Mouse (Mus musculus) heart, embryonic 13.5 days (tissue): Measurements from ENCODE around the gene Tle1. TPM values are rescaled to one million over a fixed set of nuclear protein-coding genes. Genes with fewer than 3 reads are reported as not detected.
A peak's percentile ranks its signal among the peaks of the same experiment; 100 is the strongest.

Experiments used
- ATAC-seq: fragments of 200-750 bp; cut with Nextera tagmentation; 2 replicates; pipeline ENCODE4 v1.8.0; 2017; ENCODE audit warnings: moderate TSS enrichment; ENCODE audit not compliant: insufficient number of reproducible peaks, low FRiP score, low TSS enrichment; ENCODE audit errors: extremely low read depth
- H3K27ac ChIP-seq: fragments of 300-500 bp; sonication (generic); replicated peaks from 2 replicates; pipeline ENCODE4 v1.5.1; 2015; ENCODE audit warnings: moderate library complexity, mild to moderate bottlenecking, inconsistent platforms
- H3K27me3 ChIP-seq: fragments of 300-500 bp; sonication (generic); replicated peaks from 2 replicates; pipeline ENCODE4 v1.6.1; 2015; ENCODE audit warnings: mild to moderate bottlenecking, inconsistent platforms
- H3K36me3 ChIP-seq: fragments of 300-500 bp; sonication (generic); 2 replicates; pipeline ENCODE4 v1.6.1; 2015; ENCODE audit warnings: mild to moderate bottlenecking, inconsistent platforms
- H3K4me1 ChIP-seq: fragments of 300-500 bp; sonication (generic); 2 replicates; pipeline ENCODE4 v1.6.1; 2015; ENCODE audit warnings: inconsistent platforms
- H3K4me2 ChIP-seq: fragments of 300-500 bp; sonication (generic); 2 replicates; pipeline ENCODE4 v1.6.1; 2015; ENCODE audit warnings: inconsistent platforms, mild to moderate bottlenecking, moderate library complexity
- H3K4me3 ChIP-seq: fragments of 300-500 bp; sonication (generic); 2 replicates; pipeline ENCODE4 v1.5.1; 2015; ENCODE audit warnings: moderate library complexity, mild to moderate bottlenecking, inconsistent platforms
- H3K9ac ChIP-seq: fragments of 300-500 bp; sonication (generic); 2 replicates; pipeline ENCODE4 v1.6.1; 2015; ENCODE audit warnings: inconsistent platforms, mild to moderate bottlenecking, moderate library complexity
- H3K9me3 ChIP-seq: fragments of 300-500 bp; sonication (generic); 2 replicates; pipeline ENCODE4 v1.6.1; 2016; ENCODE audit warnings: inconsistent platforms
- WGBS: fragments of 180-500 bp; shearing (Covaris S2); methylation state at CpG from one replicate; pipeline ENCODE4 v1.1.7; 2015; ENCODE audit warnings: mixed read lengths; 5-methylcytosine and 5-hydroxymethylcytosine counted together
- polyA plus RNA-seq: library from polyadenylated mRNA; unstranded; fragments of >200 nt; fragmentation: Nextera tagmentation; extraction: Ambion mirVana; gene quantifications from 2 replicates; pipeline ENCODE4 v1.2.1, GENCODE M21; 2015

Tle1 gene
- polyA plus RNA-seq, 1 experiment from 2014 or later = 6.6 TPM

GRCm38 (mm10) chr4:72160102-72160511 is 40.6 kb downstream of the Tle1 start:
- peaks cover 21% of the 10 kb centered on the region for H3K4me1 ChIP-seq
- H3K27me3 ChIP-seq = peaks cover 47% of the 10 kb centered on the region
- no peaks in the 10 kb centered on the region for H3K9me3 ChIP-seq
- H3K4me2 ChIP-seq = no peak overlapping the region
- no peak overlapping the region for H3K27ac ChIP-seq
- H3K36me3 ChIP-seq = peaks cover 27% of the 10 kb centered on the region
- H3K9ac ChIP-seq = no peak overlapping the region
- 59% methylated on average over 14 of the region's 14 CpGs for WGBS
- no peak for ATAC-seq
- no peak overlapping the region for H3K4me3 ChIP-seq

GRCm38 (mm10) chr4:72157931-72158371 is 42.8 kb downstream of the Tle1 start:
- Histone ChIP-seq H3K27me3 (peaks cover 34% of the 10 kb centered on the region), H3K4me3 (no peak overlapping the region), H3K27ac (no peak overlapping the region), H3K36me3 (peaks cover 17% of the 10 kb centered on the region), H3K4me1 (peaks cover 21% of the 10 kb centered on the region), H3K9me3 (no peaks in the 10 kb centered on the region), H3K9ac (no peak overlapping the region), H3K4me2 (no peak overlapping the region)
- peak; percentile 25; the same call in 1 of the 2 replicates for ATAC-seq
- 47% methylated on average over 10 of the region's 10 CpGs for WGBS

DNA sequence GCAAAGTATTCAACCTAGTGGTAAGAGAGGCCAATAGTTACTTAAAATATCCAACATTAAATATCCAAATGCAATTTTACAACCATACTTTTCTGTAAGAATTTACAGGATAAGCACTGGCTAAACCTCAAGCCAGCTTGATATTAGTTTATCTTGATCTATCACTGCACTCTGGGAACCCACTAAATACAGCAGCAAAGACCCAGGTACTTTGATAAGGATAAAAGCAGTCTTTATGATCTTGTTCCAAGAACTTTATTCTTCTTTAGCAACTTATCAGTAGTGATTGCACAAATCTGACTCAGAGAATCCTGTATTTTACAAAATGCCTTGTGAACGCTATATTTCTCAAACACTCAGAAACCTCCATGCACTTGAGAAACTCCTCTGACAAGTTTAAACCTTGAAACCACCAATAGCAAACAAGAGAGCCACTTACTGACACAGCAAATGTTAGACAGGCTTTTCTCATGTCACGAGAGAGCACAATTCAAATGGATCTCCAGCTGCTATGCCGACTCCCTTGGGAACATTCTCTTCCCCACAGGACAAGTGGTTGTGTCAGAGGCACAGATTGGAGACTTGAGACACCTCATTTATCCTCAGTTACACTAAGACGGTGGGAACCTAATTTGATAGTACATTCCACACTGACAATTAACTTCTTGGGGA is 50.1 kb downstream of the Tle1 start:
- no peak for ATAC-seq

GRCm38 (mm10) chr4:72146003-72146402 is 54.7 kb downstream of the Tle1 start:
- 75% methylated on average over 2 of the region's 2 CpGs for WGBS
- H3K36me3 ChIP-seq = peaks cover 7% of the 10 kb centered on the region
- H3K4me3 ChIP-seq = no peak overlapping the region
- H3K27me3 ChIP-seq = 0 out of 2 replicates have a peak, but pooled peaks cover 8% of the 10 kb centered on the region
- no peak for ATAC-seq
- no peak overlapping the region for H3K4me2 ChIP-seq
- peaks cover 15% of the 10 kb centered on the region for H3K4me1 ChIP-seq
- H3K9ac ChIP-seq = no peak overlapping the region
- H3K9me3 ChIP-seq = no peaks in the 10 kb centered on the region
- no peak overlapping the region for H3K27ac ChIP-seq

More for the DNA sequence above, 50.1 kb downstream of the Tle1 start:
- Histone ChIP-seq H3K4me2 (no peak overlapping the region), H3K4me1 (peaks cover 21% of the 10 kb centered on the region), H3K27me3 (0 out of 2 replicates have a peak, but pooled peaks cover 17% of the 10 kb centered on the region), H3K27ac (no peak overlapping the region), H3K36me3 (no peaks in the 10 kb centered on the region; the same call in 1 of the 2 replicates), H3K9me3 (no peaks in the 10 kb centered on the region), H3K4me3 (no peak overlapping the region), H3K9ac (no peak overlapping the region)
- 41% methylated on average over 4 of the region's 4 CpGs for WGBS

DNA sequence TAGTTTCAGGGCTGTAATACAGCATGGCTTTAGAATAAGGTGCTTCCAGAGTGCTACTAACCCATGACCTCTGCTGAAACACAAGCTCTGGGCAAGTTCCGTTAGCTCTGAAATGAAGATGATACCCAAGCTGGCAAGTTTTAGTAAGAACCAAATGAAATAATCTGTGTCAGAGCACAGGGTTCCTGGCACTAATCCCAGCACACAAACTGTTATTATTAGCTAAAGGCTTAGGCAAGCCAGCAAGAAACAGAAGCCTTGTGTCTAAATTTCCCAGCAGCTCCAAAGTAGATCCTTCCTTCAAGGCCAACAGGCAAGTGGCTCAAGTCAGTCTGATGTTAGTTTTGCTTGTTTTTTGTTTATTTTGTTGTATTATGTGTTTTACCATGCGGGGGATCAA is 56.2 kb downstream of the Tle1 start:
- H3K4me1 ChIP-seq = peaks cover 10% of the 10 kb centered on the region
- 87% methylated on average over 2 of the region's 2 CpGs for WGBS
- H3K27ac ChIP-seq = no peak overlapping the region
- peaks cover 16% of the 10 kb centered on the region for H3K36me3 ChIP-seq
- H3K4me3 ChIP-seq = no peak overlapping the region
- ATAC-seq = no peak
- 0 out of 2 replicates have a peak, but pooled peaks cover 4% of the 10 kb centered on the region for H3K27me3 ChIP-seq
- no peak overlapping the region for H3K4me2 ChIP-seq
- no peak overlapping the region for H3K9ac ChIP-seq
- no peaks in the 10 kb centered on the region for H3K9me3 ChIP-seq

DNA sequence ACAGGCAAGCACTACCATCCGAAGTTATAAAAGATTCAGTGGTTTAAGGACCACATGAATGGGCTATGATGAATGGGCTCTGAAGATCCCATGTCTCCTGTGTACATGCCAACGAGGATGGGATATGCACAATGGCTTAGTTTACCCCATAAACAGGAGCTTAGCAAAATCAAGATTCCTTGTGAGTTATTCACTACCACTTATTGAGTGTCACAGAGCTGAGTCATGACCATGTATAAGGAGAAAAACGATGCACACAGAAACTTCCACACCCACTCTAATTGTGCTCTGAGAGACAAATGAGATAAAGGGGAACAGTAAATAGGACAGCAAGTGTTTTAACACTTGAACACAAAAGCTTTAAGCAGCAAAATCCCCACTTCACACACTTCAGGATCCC is 60.0 kb downstream of the Tle1 start:
- no peak overlapping the region for H3K4me3 ChIP-seq
- WGBS = 63% methylated on average over 3 of the region's 3 CpGs
- H3K9me3 ChIP-seq = no peaks in the 10 kb centered on the region
- H3K27ac ChIP-seq = no peak overlapping the region
- ATAC-seq = no peak
- H3K4me2 ChIP-seq = no peak overlapping the region
- peaks cover 44% of the 10 kb centered on the region for H3K36me3 ChIP-seq
- no peak overlapping the region for H3K9ac ChIP-seq
- peaks cover 19% of the 10 kb centered on the region for H3K4me1 ChIP-seq
- 0 out of 2 replicates have a peak, but pooled peaks cover 4% of the 10 kb centered on the region for H3K27me3 ChIP-seq

DNA sequence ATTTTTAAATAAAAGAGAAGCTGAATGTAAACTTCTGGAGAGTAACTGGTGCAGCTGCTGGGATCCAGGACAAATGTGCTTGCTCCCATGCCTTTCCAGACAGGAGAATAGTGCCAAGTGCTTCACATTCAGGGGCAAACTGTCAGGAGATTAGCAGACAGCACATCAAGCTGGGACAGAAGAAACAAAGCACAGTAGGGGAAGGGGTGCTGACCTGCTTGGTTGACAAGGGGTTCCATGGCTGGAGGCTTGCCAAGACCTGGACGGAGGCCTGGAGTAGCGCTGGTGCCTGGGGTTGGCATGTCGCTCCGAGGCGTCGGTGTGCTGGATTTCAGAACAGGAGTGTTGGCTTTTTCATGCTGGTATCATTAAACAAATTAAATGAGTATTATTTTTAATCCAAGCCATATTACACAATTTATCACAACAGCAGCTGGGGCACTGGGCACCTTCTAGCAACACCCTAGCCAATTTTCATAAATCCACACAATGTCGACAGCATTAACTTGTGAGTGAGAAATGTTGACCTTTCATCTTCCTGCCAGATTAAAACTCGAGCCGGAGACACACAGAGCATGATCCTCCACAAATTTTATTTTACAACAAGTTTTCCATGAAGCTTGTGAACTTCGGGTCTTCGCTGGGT is 61.1 kb downstream of the Tle1 start:
- Histone ChIP-seq H3K9ac (no peak overlapping the region), H3K27ac (no peak overlapping the region), H3K9me3 (no peaks in the 10 kb centered on the region), H3K4me1 (peaks cover 19% of the 10 kb centered on the region), H3K27me3 (0 out of 2 replicates have a peak, but pooled peaks cover 4% of the 10 kb centered on the region), H3K4me3 (no peak overlapping the region), H3K36me3 (peaks cover 48% of the 10 kb centered on the region), H3K4me2 (no peak overlapping the region)
- 43% methylated on average over 11 of the region's 11 CpGs for WGBS
- ATAC-seq = peak; percentile 42; the same call in 1 of the 2 replicates

GRCm38 (mm10) chr4:72138264-72139080 is 62.2 kb downstream of the Tle1 start:
- peaks cover 54% of the 10 kb centered on the region for H3K36me3 ChIP-seq
- ATAC-seq = no peak
- H3K9me3 ChIP-seq = no peaks in the 10 kb centered on the region
- no peak overlapping the region for H3K4me2 ChIP-seq
- H3K4me3 ChIP-seq = no peak overlapping the region
- H3K27ac ChIP-seq = no peak overlapping the region
- 89% methylated on average over 11 of the region's 11 CpGs for WGBS
- 0 out of 2 replicates have a peak, but pooled peaks cover 4% of the 10 kb centered on the region for H3K27me3 ChIP-seq
- H3K4me1 ChIP-seq = peaks cover 19% of the 10 kb centered on the region
- no peak overlapping the region for H3K9ac ChIP-seq

- Histone ChIP-seq H3K4me2 (no peak overlapping the region), H3K4me3 (no peak overlapping the region), H3K27ac (no peak overlapping the region), H3K27me3 (no peaks in the 10 kb centered on the region), H3K36me3 (peaks cover 44% of the 10 kb centered on the region), H3K9me3 (no peaks in the 10 kb centered on the region), H3K9ac (no peak overlapping the region), H3K4me1 (no peaks in the 10 kb centered on the region)
- WGBS = 69% methylated on average over 3 of the region's 3 CpGs
- no peak for ATAC-seq
These were observed 68.1 kb downstream of the Tle1 start for GRCm38 (mm10) chr4:72132646-72133045.

DNA sequence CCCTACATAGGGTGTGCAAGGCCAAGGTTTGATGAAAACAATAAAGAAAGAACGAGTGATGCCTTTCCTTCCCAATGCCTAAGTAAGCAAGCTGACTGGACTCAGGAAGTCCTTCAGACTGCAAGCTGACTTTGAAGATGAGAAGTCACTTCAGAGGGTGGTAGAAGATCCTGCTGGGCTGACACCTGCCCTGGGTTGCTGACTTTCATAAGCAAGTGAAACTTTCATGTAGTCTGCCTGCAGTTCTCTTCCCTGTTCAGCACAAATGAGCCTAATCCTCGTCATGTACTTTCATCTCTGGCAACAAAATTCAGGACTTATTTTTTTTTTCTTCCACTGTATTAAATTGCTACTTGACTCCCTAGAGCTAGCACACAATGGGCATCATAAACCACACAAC is 73.1 kb downstream of the Tle1 start:
- Histone ChIP-seq H3K4me3 (no peak overlapping the region), H3K27me3 (no peaks in the 10 kb centered on the region), H3K4me1 (peaks cover 9% of the 10 kb centered on the region), H3K4me2 (no peak overlapping the region), H3K27ac (no peak overlapping the region), H3K36me3 (peaks cover 29% of the 10 kb centered on the region), H3K9ac (no peak overlapping the region), H3K9me3 (no peaks in the 10 kb centered on the region)
- no peak for ATAC-seq
- WGBS = 70% methylated on average over 2 of the region's 2 CpGs

GRCm38 (mm10) chr4:72124790-72125189 is 75.9 kb downstream of the Tle1 start:
- Histone ChIP-seq H3K27me3 (no peaks in the 10 kb centered on the region), H3K4me1 (peaks cover 9% of the 10 kb centered on the region), H3K4me3 (no peak overlapping the region), H3K36me3 (peaks cover 45% of the 10 kb centered on the region), H3K27ac (no peak overlapping the region), H3K4me2 (no peak overlapping the region), H3K9ac (no peak overlapping the region), H3K9me3 (no peaks in the 10 kb centered on the region)
- ATAC-seq = peak; percentile 56
- WGBS = 33% methylated on average over 5 of the region's 5 CpGs
